Comparison of ENCODE assay signal across 27 mouse cellular contexts in the genomic region with DNA sequence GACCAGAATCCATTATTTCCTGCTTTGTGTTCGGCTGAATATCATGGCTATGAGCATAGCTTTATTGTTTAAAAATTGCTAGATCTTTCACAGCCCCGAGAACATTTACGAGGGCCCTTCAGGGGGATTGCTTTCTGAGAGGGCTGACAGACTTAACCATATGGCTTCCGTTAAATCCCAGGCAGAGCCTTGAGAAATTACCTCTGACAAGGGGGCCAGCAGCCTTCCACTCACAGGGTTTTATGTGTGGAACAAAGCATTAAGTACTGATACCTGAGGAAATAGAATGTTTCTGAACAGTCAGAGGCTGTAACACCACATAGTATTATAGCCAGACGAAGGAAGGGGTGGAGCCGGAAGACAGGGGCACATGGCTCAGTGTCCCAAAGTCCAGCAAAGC.
A peak's percentile ranks its signal among the peaks of the same experiment; 100 is the strongest.
DNase-seq lines count a peak whose midpoint lies in the region; ATAC-seq and TF ChIP-seq lines count a peak whose summit lies in the region.
"Had no signal": no experiment of that assay in that cellular context is flagged by ENCODE, and none has a peak within 500 bp of the region (broad histone marks: within the 10 kb centered on the region; RNA-seq: fewer than 3 reads in every experiment).

No protein-coding gene starts in this region.

- H3K9me3 ChIP-seq in lung, embryonic 15.5 days = no peaks in the 10 kb centered on the region
- H3K9me3 ChIP-seq in lung, postnatal 0 days (ENCODE audit: low read length) = no peaks in the 10 kb centered on the region
- no peaks in the 10 kb centered on the region for H3K9me3 ChIP-seq in embryonic facial prominence, embryonic 11.5 days (replicated peaks; ENCODE audit: control insufficient read depth, low read length)
- no peaks in the 10 kb centered on the region for H3K9me3 ChIP-seq in limb, embryonic 15.5 days
- H3K9me3 ChIP-seq: heart, embryonic 12.5 days; megakaryocyte, embryonic 14.5 days; midbrain, embryonic 15.5 days; neural tube, embryonic 13.5 days; stomach, embryonic 15.5 days had no signal

- no peaks in the 10 kb centered on the region for H3K27me3 ChIP-seq in lung, embryonic 15.5 days
- H3K27me3 ChIP-seq in lung, postnatal 0 days (replicated peaks; ENCODE audit: insufficient read depth, low read length) = no peaks in the 10 kb centered on the region
- no peaks in the 10 kb centered on the region for H3K27me3 ChIP-seq in embryonic facial prominence, embryonic 11.5 days (ENCODE audit: control insufficient read depth, insufficient read depth, low read length)
- H3K27me3 ChIP-seq in limb, embryonic 15.5 days = no peaks in the 10 kb centered on the region
- H3K27me3 ChIP-seq: heart, embryonic 12.5 days; midbrain, embryonic 15.5 days; stomach, embryonic 15.5 days had no signal

- H3K4me2 ChIP-seq in lung, embryonic 15.5 days = 0 out of 2 replicates have a peak overlapping the region, but pooled peaks have one; percentile 1
- H3K4me2 ChIP-seq in lung, postnatal 0 days (replicated peaks; ENCODE audit: low read depth, low read length) = no peak overlapping the region
- H3K4me2 ChIP-seq in embryonic facial prominence, embryonic 11.5 days (ENCODE audit: low read depth, low read length) = no peak overlapping the region
- peak overlapping the region; percentile 14; the same call in 1 of the 2 replicates for H3K4me2 ChIP-seq in limb, embryonic 15.5 days
- H3K4me2 ChIP-seq: heart, embryonic 12.5 days; midbrain, embryonic 15.5 days; neural tube, embryonic 13.5 days; stomach, embryonic 15.5 days had no signal

- TF ChIP-seq CTCF in lung, postnatal 0 days (IDR thresholded peaks at IDR 0.05) = no peak

- no peak overlapping the region for H3K4me3 ChIP-seq in lung, embryonic 15.5 days
- H3K4me3 ChIP-seq in lung, postnatal 0 days (ENCODE audit: low read depth, low read length) = no peak overlapping the region
- no peak overlapping the region for H3K4me3 ChIP-seq in embryonic facial prominence, embryonic 11.5 days (ENCODE audit: low read depth, low read length)
- H3K4me3 ChIP-seq in limb, embryonic 15.5 days = no peak overlapping the region
- H3K4me3 ChIP-seq: heart, embryonic 12.5 days; midbrain, embryonic 15.5 days; neural tube, embryonic 13.5 days; stomach, embryonic 15.5 days had no signal

- 26% methylated on average over 6 of the region's 6 CpGs for WGBS in lung, embryonic 15.5 days
- WGBS in lung, postnatal 0 days = 19% methylated on average over 6 of the region's 6 CpGs
- WGBS in embryonic facial prominence, embryonic 11.5 days = 35% methylated on average over 6 of the region's 6 CpGs
- WGBS in limb, embryonic 15.5 days = 14% methylated on average over 6 of the region's 6 CpGs

- no peak for TF ChIP-seq EP300 in lung, postnatal 0 days (IDR thresholded peaks at IDR 0.05)

- H3K27ac ChIP-seq in lung, embryonic 15.5 days = no peak overlapping the region
- H3K27ac ChIP-seq in lung, postnatal 0 days (ENCODE audit: low read length) = no peak overlapping the region
- peak overlapping the region; percentile 43; the same call in 1 of the 2 replicates for H3K27ac ChIP-seq in embryonic facial prominence, embryonic 11.5 days (replicated peaks; ENCODE audit: low read depth, low read length)
- peak overlapping the region; percentile 54; the same call in 1 of the 2 replicates for H3K27ac ChIP-seq in limb, embryonic 15.5 days
- H3K27ac ChIP-seq: hindbrain, postnatal 0 days; midbrain, embryonic 15.5 days; neural tube, embryonic 13.5 days; stomach, embryonic 15.5 days had no signal

- no peaks in the 10 kb centered on the region for H3K36me3 ChIP-seq in lung, embryonic 15.5 days
- no peaks in the 10 kb centered on the region for H3K36me3 ChIP-seq in lung, postnatal 0 days (ENCODE audit: insufficient read depth, low read length)
- no peaks in the 10 kb centered on the region for H3K36me3 ChIP-seq in embryonic facial prominence, embryonic 11.5 days (replicated peaks; ENCODE audit: control insufficient read depth, insufficient read depth, low read depth, low read length)
- peaks cover 3% of the 10 kb centered on the region; the same call in 1 of the 2 replicates for H3K36me3 ChIP-seq in limb, embryonic 15.5 days
- H3K36me3 ChIP-seq: midbrain, embryonic 15.5 days; neural tube, embryonic 13.5 days; stomach, embryonic 15.5 days had no signal

- no peak overlapping the region for H3K9ac ChIP-seq in lung, embryonic 15.5 days
- no peak overlapping the region for H3K9ac ChIP-seq in lung, postnatal 0 days (replicated peaks; ENCODE audit: low read depth)
- no peak overlapping the region for H3K9ac ChIP-seq in embryonic facial prominence, embryonic 11.5 days (replicated peaks; ENCODE audit: low read length)
- H3K9ac ChIP-seq in limb, embryonic 15.5 days = no peak overlapping the region
- H3K9ac ChIP-seq: forebrain, postnatal 0 days; heart, embryonic 12.5 days; midbrain, embryonic 15.5 days; neural tube, embryonic 13.5 days; stomach, embryonic 15.5 days had no signal

- H3K4me1 ChIP-seq in lung, embryonic 15.5 days = peaks cover 38% of the 10 kb centered on the region
- 0 out of 2 replicates have a peak, but pooled peaks cover 6% of the 10 kb centered on the region for H3K4me1 ChIP-seq in lung, postnatal 0 days (ENCODE audit: insufficient read depth, low read depth, low read length)
- H3K4me1 ChIP-seq in embryonic facial prominence, embryonic 11.5 days (ENCODE audit: control insufficient read depth, insufficient read depth, low read length) = peaks cover 8% of the 10 kb centered on the region; the same call in 1 of the 2 replicates
- H3K4me1 ChIP-seq in limb, embryonic 15.5 days = peaks cover 55% of the 10 kb centered on the region
- H3K4me1 ChIP-seq: midbrain, embryonic 15.5 days had no signal

- no peak for ATAC-seq in lung, embryonic 15.5 days (ENCODE audit: borderline replicate concordance, extremely low read depth, low FRiP score, low TSS enrichment)
- ATAC-seq in lung, postnatal 0 days = no peak
- ATAC-seq in embryonic facial prominence, embryonic 11.5 days (replicated peaks; ENCODE audit: insufficient number of reproducible peaks, low FRiP score, low TSS enrichment, low read depth) = no peak
- ATAC-seq in limb, embryonic 15.5 days (ENCODE audit: insufficient number of reproducible peaks, low FRiP score, low TSS enrichment, low read depth) = no peak
- ATAC-seq: activated CD4-positive, CD25-positive, alpha-beta regulatory T cell, adult 4 months; forebrain, postnatal 0 days; hindbrain, postnatal 0 days; midbrain, embryonic 15.5 days had no signal

- DNase-seq in lung, postnatal 0 days (ENCODE audit: low spot score) = no peak
- peak; percentile 67 for DNase-seq in embryonic facial prominence, embryonic 11.5 days (ENCODE audit: low spot score)
- DNase-seq in forelimb bud, embryonic 11.5 days (ENCODE audit: low read depth, low spot score) = peak; percentile 67
- no peak for DNase-seq in thymus, adult 18-20 months
- DNase-seq in liver = no peak
- DNase-seq: adrenal gland, adult 8-10 months; cerebellum, adult 2 months; cerebellum, postnatal 36 days; forebrain, postnatal 0 days; gastrocnemius, postnatal 25 days; heart, adult 18-20 months; heart, postnatal 10 days; kidney, adult 11 months; kidney, postnatal 14 days; retina, postnatal 1 day; right cerebral cortex, postnatal 25 days; thymus, adult 2 months; thymus, postnatal 4 days had no signal

Comparison
In these comparisons a context has a peak if more than half of its experiments do, and no peak if none do; other contexts are left out.
1. H3K4me2 ChIP-seq: peak in lung, embryonic 15.5 days (single experiment) and limb, embryonic 15.5 days (single experiment); none in lung, postnatal 0 days (single experiment) and embryonic facial prominence, embryonic 11.5 days (single experiment).
2. H3K27ac ChIP-seq: peak in embryonic facial prominence, embryonic 11.5 days (single experiment) and limb, embryonic 15.5 days (single experiment); none in lung, embryonic 15.5 days (single experiment) and lung, postnatal 0 days (single experiment).
3. DNase-seq: peak in embryonic facial prominence, embryonic 11.5 days (single experiment) and forelimb bud, embryonic 11.5 days (single experiment); none in lung, postnatal 0 days (single experiment), thymus, adult 18-20 months (0 of 2) and liver (single experiment).